Mouse (Mus musculus) megakaryocyte, embryonic 14.5 days (primary cell): ENCODE data around the gene Upk2.

Source experiments
- FLI1 ChIP-seq: IDR thresholded peaks from 2 replicates; pipeline ENCODE4 v1.6.1; 2012; ENCODE audit warnings: low read length, inconsistent platforms, mixed read lengths
- GATA1 ChIP-seq: IDR thresholded peaks from 3 replicates; pipeline ENCODE4 v1.6.1; 2012; ENCODE audit warnings: mixed read lengths, low read length, inconsistent platforms, borderline replicate concordance

DNA sequence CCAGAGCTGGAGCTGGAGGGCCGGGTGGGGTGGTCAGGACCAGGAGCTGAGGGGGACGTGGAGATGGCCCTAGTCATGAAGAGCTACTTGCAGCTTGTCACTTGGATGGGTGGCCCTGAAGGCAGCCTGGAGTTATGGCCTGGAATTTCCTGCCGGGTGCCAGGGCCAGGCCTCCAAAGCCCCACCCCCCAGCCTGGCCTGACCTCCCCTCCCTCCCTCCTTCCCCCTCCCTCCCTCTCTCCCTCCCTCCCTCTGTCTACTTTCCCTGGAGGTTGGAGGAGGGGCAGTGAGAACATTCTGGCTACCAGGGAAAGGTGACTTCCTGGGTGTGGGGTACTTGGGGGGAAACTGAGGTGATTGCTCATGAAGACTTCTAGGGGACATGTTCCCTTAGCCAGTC lies 31.6 kb upstream of the Upk2 start:
- no peak for TF ChIP-seq GATA1
- TF ChIP-seq FLI1 = no peak
